Mouse (Mus musculus): ENCODE measurements around the gene Ttll4.

- no peak for TF ChIP-seq POLR2A (IDR thresholded peaks at IDR 0.05; ENCODE audit: insufficient read depth, low read length)
- TF ChIP-seq CTCF (IDR thresholded peaks at IDR 0.05; ENCODE audit: low read depth, low read length) = no peak
- no peak for TF ChIP-seq EP300 (IDR thresholded peaks at IDR 0.05; ENCODE audit: insufficient read depth, low read depth, low read length)
Measured at GRCm38 (mm10) chr1:74626076-74626475, 35.5 kb upstream of the Ttll4 start.

Measured in ES-Bruce4 (cell line).